Mouse (Mus musculus): ENCODE measurements around the gene Fabp1. TPM values are rescaled to one million over a fixed set of nuclear protein-coding genes. Genes with fewer than 3 reads are reported as not detected.

Gene Fabp1
- polyA plus RNA-seq, 1 experiment from 2014 or later, result 117 TPM

DNA sequence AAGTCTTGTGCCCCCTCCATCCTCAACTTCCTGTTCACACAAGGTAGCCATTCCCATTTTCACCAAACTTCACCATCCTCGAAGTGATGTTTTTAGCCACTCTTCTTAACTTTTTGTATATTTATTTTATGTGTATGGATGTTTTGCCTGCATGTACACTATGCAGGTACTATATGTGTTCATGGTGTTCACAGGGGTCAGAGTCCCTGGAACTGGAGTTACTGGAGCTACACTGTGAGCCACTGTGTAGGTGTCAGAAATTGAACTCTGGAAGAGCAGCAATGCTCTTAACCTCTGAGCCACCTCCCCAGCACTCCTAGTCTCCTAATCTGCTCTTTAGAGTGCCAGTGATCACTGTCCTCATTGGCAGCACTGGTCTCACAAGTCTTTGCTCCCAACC, 48.8 kb downstream of the Fabp1 start:
- H3K9me3 ChIP-seq (replicated peaks), result no peaks in the 10 kb centered on the region
- no peak overlapping the region for H3K27ac ChIP-seq
- no peak overlapping the region for H3K9ac ChIP-seq
- 60% methylated on average over 1 of the region's 1 CpGs for WGBS (ENCODE audit: insufficient replicate concordance)
- ATAC-seq, result no peak
- no peak overlapping the region for H3K4me2 ChIP-seq
- no peaks in the 10 kb centered on the region for H3K27me3 ChIP-seq (replicated peaks)
- H3K36me3 ChIP-seq, result no peaks in the 10 kb centered on the region
- no peak overlapping the region for H3K4me3 ChIP-seq
- H3K4me1 ChIP-seq, result no peaks in the 10 kb centered on the region

DNA sequence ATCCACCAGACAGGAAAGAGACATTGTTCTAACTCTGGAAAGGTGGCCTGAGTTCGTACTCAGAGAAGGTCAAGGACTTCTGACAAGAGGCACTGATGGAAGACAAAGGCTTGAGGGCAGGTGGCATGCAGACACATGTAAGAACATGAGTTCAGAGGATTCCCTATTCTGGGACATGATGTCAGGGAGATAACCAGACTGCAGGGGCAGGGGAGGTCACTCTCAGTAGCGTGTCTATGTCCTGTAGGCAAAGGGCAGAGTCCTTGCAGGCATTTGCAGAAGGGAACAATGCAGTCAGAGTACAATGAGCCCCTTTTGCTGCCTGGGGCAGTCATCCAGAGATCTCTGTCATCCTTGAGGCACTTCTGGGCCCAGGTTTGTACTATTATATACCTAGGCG, 50.0 kb downstream of the Fabp1 start:
- ATAC-seq, result no peak
- Histone ChIP-seq H3K4me2 (no peak overlapping the region), H3K9me3 (replicated peaks) (no peaks in the 10 kb centered on the region), H3K4me3 (no peak overlapping the region), H3K4me1 (no peaks in the 10 kb centered on the region), H3K27me3 (replicated peaks) (no peaks in the 10 kb centered on the region), H3K36me3 (no peaks in the 10 kb centered on the region), H3K27ac (no peak overlapping the region), H3K9ac (no peak overlapping the region)
- 52% methylated on average over 3 of the region's 3 CpGs for WGBS (ENCODE audit: insufficient replicate concordance)

DNA sequence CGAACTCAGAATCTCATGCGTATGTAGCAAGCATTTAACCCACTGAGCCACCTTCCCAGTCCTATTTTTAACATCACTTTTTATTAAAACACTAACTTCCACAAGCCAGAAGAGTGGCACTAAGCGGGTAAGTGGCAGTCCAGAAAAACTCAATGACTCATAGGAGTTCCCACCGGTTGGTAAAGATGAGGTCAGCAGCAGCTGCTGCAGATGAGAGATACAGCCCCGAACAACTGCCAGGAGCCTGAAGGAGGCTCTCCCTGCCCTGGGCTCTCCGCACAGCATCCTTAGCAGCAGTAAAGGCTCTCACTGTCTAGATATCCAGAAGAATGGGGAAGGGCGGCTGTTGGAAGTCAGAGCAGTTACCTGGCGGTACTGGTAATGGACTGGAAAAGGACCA, 51.3 kb downstream of the Fabp1 start:
- Histone ChIP-seq H3K9me3 (replicated peaks) (no peaks in the 10 kb centered on the region), H3K36me3 (no peaks in the 10 kb centered on the region), H3K4me3 (no peak overlapping the region), H3K4me1 (no peaks in the 10 kb centered on the region), H3K27ac (no peak overlapping the region), H3K27me3 (replicated peaks) (no peaks in the 10 kb centered on the region), H3K9ac (no peak overlapping the region), H3K4me2 (no peak overlapping the region)
- ATAC-seq, result no peak
- 53% methylated on average over 8 of the region's 8 CpGs for WGBS (ENCODE audit: insufficient replicate concordance)

DNA sequence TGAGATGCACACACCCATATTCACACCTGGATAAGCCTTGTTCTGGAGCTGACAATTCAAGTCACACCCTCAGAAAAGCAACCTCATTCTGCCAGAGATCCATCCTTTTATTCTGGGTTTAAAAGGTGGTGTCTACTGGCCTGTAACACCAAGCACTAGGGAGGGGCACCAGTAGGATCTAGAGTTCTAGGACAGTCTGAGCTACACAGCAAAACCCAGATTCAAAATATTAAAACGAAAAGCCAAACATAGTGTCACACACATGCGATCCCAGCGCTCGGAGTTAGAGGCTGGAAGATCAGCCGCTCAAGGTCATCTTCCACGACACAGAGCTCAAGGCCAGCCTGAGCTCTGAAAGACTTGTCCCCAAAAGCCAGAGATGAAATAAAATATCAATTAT, 54.8 kb downstream of the Fabp1 start:
- Histone ChIP-seq H3K9ac (no peak overlapping the region), H3K9me3 (replicated peaks) (no peaks in the 10 kb centered on the region), H3K4me1 (peaks cover 11% of the 10 kb centered on the region), H3K36me3 (no peaks in the 10 kb centered on the region), H3K4me2 (no peak overlapping the region), H3K27ac (no peak overlapping the region), H3K27me3 (replicated peaks) (no peaks in the 10 kb centered on the region), H3K4me3 (no peak overlapping the region)
- ATAC-seq, result no peak
- WGBS (ENCODE audit: insufficient replicate concordance), result 71% methylated on average over 6 of the region's 6 CpGs

Other genes starting within 250 kb of the Fabp1 start
- not detected in 2 replicates for gene Foxi3, start 243.3 kb upstream of the Fabp1 start, polyA plus RNA-seq (2016; fragmentation: Nextera tagmentation; extraction: Ambion mirVana)
- gene Thnsl2, start 55.4 kb upstream of the Fabp1 start, polyA plus RNA-seq (2016; fragmentation: Nextera tagmentation; extraction: Ambion mirVana), result 6.4 TPM in 2 replicates
- 22.9 and 23.4 TPM in 2 replicates for gene Krcc1, start 71.8 kb downstream of the Fabp1 start, polyA plus RNA-seq (2016; fragmentation: Nextera tagmentation; extraction: Ambion mirVana)
- gene Smyd1, start 122.4 kb downstream of the Fabp1 start, polyA plus RNA-seq (2016; fragmentation: Nextera tagmentation; extraction: Ambion mirVana), result 0.17 and 0.23 TPM in 2 replicates
- gene Cd8b1, start 123.0 kb downstream of the Fabp1 start, polyA plus RNA-seq (2016; fragmentation: Nextera tagmentation; extraction: Ambion mirVana), result not detected in 2 replicates
- gene Cd8a, start 173.6 kb downstream of the Fabp1 start, polyA plus RNA-seq (2016; fragmentation: Nextera tagmentation; extraction: Ambion mirVana), result not detected in 2 replicates
- gene Rmnd5a, start 240.8 kb downstream of the Fabp1 start, polyA plus RNA-seq (2016; fragmentation: Nextera tagmentation; extraction: Ambion mirVana), result 11.6 and 12.3 TPM in 2 replicates

Data from liver, embryonic 12.5 days (tissue).